8 mouse cellular contexts compared by ENCODE assay signal in the genomic region with DNA sequence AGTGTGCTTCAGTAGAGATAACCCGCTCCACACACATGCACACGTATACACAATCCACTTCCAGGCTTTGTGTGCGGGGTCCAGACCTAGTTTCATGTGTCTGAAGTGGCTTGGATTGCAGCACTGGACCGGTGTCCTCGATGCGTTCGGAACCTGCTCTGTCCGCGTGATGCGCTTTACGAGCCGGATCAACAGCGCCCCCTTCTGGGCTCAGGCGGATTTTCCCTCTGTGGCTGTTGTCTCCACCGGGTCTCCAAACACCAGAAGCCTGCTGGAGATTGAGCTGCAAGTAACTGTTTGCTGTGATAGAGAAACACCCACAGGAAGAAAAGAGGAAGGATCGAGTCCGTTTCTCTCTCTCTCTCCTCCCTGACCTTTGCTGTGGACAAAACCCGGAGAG. TPM values are rescaled to one million over a fixed set of nuclear protein-coding genes. Genes with fewer than 3 reads are reported as not detected.
DNase-seq lines count a peak whose midpoint lies in the region; ATAC-seq and TF ChIP-seq lines count a peak whose summit lies in the region.

No protein-coding gene starts in this region.

- no peaks in the 10 kb centered on the region for H3K36me3 ChIP-seq in embryonic facial prominence, embryonic 13.5 days
- no peaks in the 10 kb centered on the region for H3K36me3 ChIP-seq in heart, embryonic 11.5 days (ENCODE audit: control insufficient read depth, insufficient read depth, low read length)
- no peaks in the 10 kb centered on the region for H3K36me3 ChIP-seq in liver, embryonic 14.5 days (replicated peaks; ENCODE audit: control insufficient read depth, insufficient read depth, low read depth)

- no peaks in the 10 kb centered on the region for H3K9me3 ChIP-seq in embryonic facial prominence, embryonic 13.5 days
- H3K9me3 ChIP-seq in heart, embryonic 11.5 days (replicated peaks; ENCODE audit: control insufficient read depth, low read length): no peaks in the 10 kb centered on the region
- H3K9me3 ChIP-seq in liver, embryonic 14.5 days (ENCODE audit: control insufficient read depth, low read length): no peaks in the 10 kb centered on the region

- 0 out of 2 replicates have a peak overlapping the region, but pooled peaks have one; percentile 2 for H3K4me3 ChIP-seq in embryonic facial prominence, embryonic 13.5 days
- no peak overlapping the region for H3K4me3 ChIP-seq in heart, embryonic 11.5 days (ENCODE audit: low read depth, low read length)
- H3K4me3 ChIP-seq in liver, embryonic 14.5 days (ENCODE audit: insufficient read depth in 1 of 2, low read depth in 2 of 2, low read length in 2 of 2): no peak overlapping the region

- peak; percentile 96 for TF ChIP-seq CTCF in liver, embryonic 14.5 days (IDR thresholded peaks at IDR 0.05; ENCODE audit: low read depth)

- no peak overlapping the region for H3K9ac ChIP-seq in embryonic facial prominence, embryonic 13.5 days
- H3K9ac ChIP-seq in heart, embryonic 11.5 days (ENCODE audit: low read depth, low read length): no peak overlapping the region
- H3K9ac ChIP-seq in liver, embryonic 14.5 days (replicated peaks): no peak overlapping the region

- no peak for TF ChIP-seq EP300 in liver, embryonic 14.5 days (IDR thresholded peaks at IDR 0.05; ENCODE audit: low read depth)

- 0 out of 2 replicates have a peak overlapping the region, but pooled peaks have one; percentile 22 for H3K4me2 ChIP-seq in embryonic facial prominence, embryonic 13.5 days
- no peak overlapping the region; the same call in 1 of the 2 replicates for H3K4me2 ChIP-seq in heart, embryonic 11.5 days
- 0 out of 2 replicates have a peak overlapping the region, but pooled peaks have one; percentile 23 for H3K4me2 ChIP-seq in liver, embryonic 14.5 days (ENCODE audit: low read depth)

- peaks cover 6% of the 10 kb centered on the region for H3K4me1 ChIP-seq in embryonic facial prominence, embryonic 13.5 days
- no peaks in the 10 kb centered on the region; the same call in 1 of the 2 replicates for H3K4me1 ChIP-seq in heart, embryonic 11.5 days (ENCODE audit: control insufficient read depth, insufficient read depth, low read length)
- peaks cover 0 to 4% of the 10 kb centered on the region in 2 experiments; a peak in 1 of 4 replicates for H3K4me1 ChIP-seq in liver, embryonic 14.5 days (replicated peaks; ENCODE audit: control insufficient read depth in 2 of 2, insufficient read depth in 2 of 2, low read length in 1 of 2)

- DNase-seq in CD4-positive, CD25-positive, alpha-beta regulatory T cell, adult 2 months (ENCODE audit: low read depth, low spot score): peak; percentile 88
- DNase-seq in adrenal gland, postnatal 36 days: peak; percentile 87 to 90
- peak; percentile 83 to 86 for DNase-seq in kidney, postnatal 25 days
- DNase-seq in liver, embryonic 14.5 days (ENCODE audit: low read depth in 3 of 3, low spot score in 3 of 3): peak; percentile 39 to 51 (median 43)
- DNase-seq in ovary, adult 18-20 months (ENCODE audit: low spot score): peak; percentile 34
- DNase-seq in thymus, postnatal 0 days (ENCODE audit: low spot score): peak; percentile 82

- peaks cover 49% of the 10 kb centered on the region for H3K27me3 ChIP-seq in embryonic facial prominence, embryonic 13.5 days
- peaks cover 33% of the 10 kb centered on the region for H3K27me3 ChIP-seq in heart, embryonic 11.5 days (ENCODE audit: control insufficient read depth, insufficient read depth, low read length)
- H3K27me3 ChIP-seq in liver, embryonic 14.5 days (ENCODE audit: control insufficient read depth, insufficient read depth, low read length): peaks cover 26% of the 10 kb centered on the region

- WGBS in embryonic facial prominence, embryonic 13.5 days: 4% methylated on average over 18 of the region's 18 CpGs
- WGBS in heart, embryonic 11.5 days (ENCODE audit: insufficient replicate concordance): 3% methylated on average over 18 of the region's 18 CpGs
- 2% methylated on average over 18 of the region's 18 CpGs for WGBS in liver, embryonic 14.5 days (ENCODE audit: insufficient replicate concordance)

- no peak for ATAC-seq in embryonic facial prominence, embryonic 13.5 days (ENCODE audit: insufficient number of reproducible peaks, insufficient read depth, low FRiP score, low TSS enrichment, low read depth)
- peak; percentile 33; the same call in 1 of the 2 replicates for ATAC-seq in heart, embryonic 11.5 days (replicated peaks; ENCODE audit: insufficient number of reproducible peaks, low FRiP score, low TSS enrichment)
- ATAC-seq in liver, embryonic 14.5 days (ENCODE audit: insufficient read depth): peak; percentile 44; the same call in 1 of the 2 replicates

- H3K27ac ChIP-seq in embryonic facial prominence, embryonic 13.5 days: no peak overlapping the region
- no peak overlapping the region for H3K27ac ChIP-seq in heart, embryonic 11.5 days (ENCODE audit: low read depth, low read length)
- no peak overlapping the region for H3K27ac ChIP-seq in liver, embryonic 14.5 days

RNA-seq across cellular contexts. Expression of gene Rrp1, which starts 20.8 kb away (rescaled TPM):
- 100 to 1,000 TPM; 243 to 258 TPM for total RNA-seq in adrenal gland, postnatal 36 days (2021)
- 322 and 364 TPM in 2 replicates for polyA plus RNA-seq in embryonic facial prominence, embryonic 13.5 days (2015; fragmentation: Nextera tagmentation; extraction: Ambion mirVana)
- 176 and 204 TPM in 2 replicates for polyA plus RNA-seq in heart, embryonic 11.5 days (2014; fragmentation: Nextera tagmentation; extraction: Ambion mirVana)
- 43.0 and 69.7 TPM in 2 replicates for polyA plus RNA-seq in liver, embryonic 14.5 days (2012; rRNA removed)
- 79.8 and 89.7 TPM in 2 replicates for polyA plus RNA-seq in liver, embryonic 14.5 days (2014; fragmentation: Nextera tagmentation; extraction: Ambion mirVana)
- 373 and 391 TPM in 2 replicates for polyA plus RNA-seq in thymus, postnatal 0 days (2015; fragmentation: Nextera tagmentation; extraction: Ambion mirVana)

RNA-seq across cellular contexts. Expression of gene Cstb, which starts 33.4 kb away (rescaled TPM):
- total RNA-seq in adrenal gland, postnatal 36 days (2021): 100 to 1,000 TPM; 268 to 380 TPM
- 222 and 253 TPM in 2 replicates for polyA plus RNA-seq in embryonic facial prominence, embryonic 13.5 days (2015; fragmentation: Nextera tagmentation; extraction: Ambion mirVana)
- 122 and 123 TPM in 2 replicates for polyA plus RNA-seq in heart, embryonic 11.5 days (2014; fragmentation: Nextera tagmentation; extraction: Ambion mirVana)
- polyA plus RNA-seq in liver, embryonic 14.5 days (2012; rRNA removed): 58.1 and 74.9 TPM in 2 replicates
- polyA plus RNA-seq in liver, embryonic 14.5 days (2014; fragmentation: Nextera tagmentation; extraction: Ambion mirVana): 111 and 122 TPM in 2 replicates
- 1,727 and 1,921 TPM in 2 replicates for polyA plus RNA-seq in thymus, postnatal 0 days (2015; fragmentation: Nextera tagmentation; extraction: Ambion mirVana)

RNA-seq across cellular contexts. Expression of gene Agpat3, which starts 39.8 kb away (rescaled TPM):
- total RNA-seq in adrenal gland, postnatal 36 days (2021): 100 to 1,000 TPM; 293 to 406 TPM
- polyA plus RNA-seq in embryonic facial prominence, embryonic 13.5 days (2015; fragmentation: Nextera tagmentation; extraction: Ambion mirVana): 51.9 and 57.5 TPM in 2 replicates
- polyA plus RNA-seq in heart, embryonic 11.5 days (2014; fragmentation: Nextera tagmentation; extraction: Ambion mirVana): 32.4 and 36.1 TPM in 2 replicates
- 11.0 and 14.5 TPM in 2 replicates for polyA plus RNA-seq in liver, embryonic 14.5 days (2012; rRNA removed)
- polyA plus RNA-seq in liver, embryonic 14.5 days (2014; fragmentation: Nextera tagmentation; extraction: Ambion mirVana): 21.0 and 21.3 TPM in 2 replicates
- 139 and 152 TPM in 2 replicates for polyA plus RNA-seq in thymus, postnatal 0 days (2015; fragmentation: Nextera tagmentation; extraction: Ambion mirVana)

Comparison
In these comparisons a context has a peak if more than half of its experiments do, and no peak if none do; other contexts are left out.
1. DNase-seq: peak in every context shown above with its lines; median percentile 88 in adrenal gland, postnatal 36 days; 88 in CD4-positive, CD25-positive, alpha-beta regulatory T cell, adult 2 months; 84 in kidney, postnatal 25 days; 82 in thymus, postnatal 0 days; 43 in liver, embryonic 14.5 days; 34 in ovary, adult 18-20 months.